In genomic region chr11:3773136-3773535, GRCm38 (mm10) we compare ENCODE assay signal across 15 mouse cellular contexts.
DNase-seq lines count a peak whose midpoint lies in the region; ATAC-seq and TF ChIP-seq lines count a peak whose summit lies in the region.
"Had no signal": no experiment of that assay in that cellular context is flagged by ENCODE, and none has a peak within 500 bp of the region (broad histone marks: within the 10 kb centered on the region; RNA-seq: fewer than 3 reads in every experiment).

No protein-coding gene starts in this region.

- no peaks in the 10 kb centered on the region for H3K36me3 ChIP-seq in hindbrain, embryonic 14.5 days (replicated peaks; ENCODE audit: control insufficient read depth, insufficient read depth)
- H3K36me3 ChIP-seq in neural tube, embryonic 13.5 days, result peaks cover 7% of the 10 kb centered on the region; the same call in 1 of the 2 replicates
- no peaks in the 10 kb centered on the region for H3K36me3 ChIP-seq in liver, embryonic 11.5 days (ENCODE audit: control insufficient read depth, insufficient read depth, low read length)
- H3K36me3 ChIP-seq: embryonic facial prominence, embryonic 13.5 days; stomach, embryonic 15.5 days had no signal

- no peak for ATAC-seq in hindbrain, embryonic 14.5 days (ENCODE audit: low FRiP score)
- ATAC-seq in neural tube, embryonic 13.5 days (ENCODE audit: low read depth), result peak; percentile 15; the same call in 1 of the 2 replicates
- no peak for ATAC-seq in megakaryocyte-erythroid progenitor cell, adult 5-6 weeks (replicated peaks; ENCODE audit: low FRiP score, low TSS enrichment, poor library complexity, severe bottlenecking)
- ATAC-seq in liver, embryonic 11.5 days (replicated peaks; ENCODE audit: low FRiP score), result no peak

- peak overlapping the region; percentile 68 for H3K4me3 ChIP-seq in left cerebral cortex, adult 2 months
- peak overlapping the region; percentile 54 for H3K4me3 ChIP-seq in hindbrain, embryonic 14.5 days (replicated peaks; ENCODE audit: low read length)
- peak overlapping the region; percentile 44 for H3K4me3 ChIP-seq in neural tube, embryonic 13.5 days
- no peak overlapping the region for H3K4me3 ChIP-seq in liver, embryonic 11.5 days (ENCODE audit: low read depth, low read length)
- H3K4me3 ChIP-seq: embryonic facial prominence, embryonic 13.5 days; stomach, embryonic 15.5 days had no signal

- TF ChIP-seq CTCF in left cerebral cortex, adult 2 months (IDR thresholded peaks at IDR 0.05), result no peak

- intact Hi-C loops in left cerebral cortex, adult 2 months (cut with DNase I), result loop anchor here (2.0 kb wide), 1 partner anchor 18 kb away; no protein-coding TSS in a partner anchor

- no peaks in the 10 kb centered on the region; the same call in 1 of the 2 replicates for H3K27me3 ChIP-seq in hindbrain, embryonic 14.5 days (ENCODE audit: control insufficient read depth, insufficient read depth, low read length)
- peaks cover 52% of the 10 kb centered on the region for H3K27me3 ChIP-seq in neural tube, embryonic 13.5 days
- peaks cover 31% of the 10 kb centered on the region for H3K27me3 ChIP-seq in liver, embryonic 11.5 days (replicated peaks; ENCODE audit: control insufficient read depth, insufficient read depth, low read length)

- H3K4me2 ChIP-seq in hindbrain, embryonic 14.5 days (replicated peaks), result peak overlapping the region; percentile 82
- H3K4me2 ChIP-seq in neural tube, embryonic 13.5 days, result peak overlapping the region; percentile 63
- H3K4me2 ChIP-seq in liver, embryonic 11.5 days, result no peak overlapping the region
- H3K4me2 ChIP-seq: embryonic facial prominence, embryonic 13.5 days; lung, embryonic 14.5 days; stomach, embryonic 15.5 days had no signal

- H3K9me3 ChIP-seq in hindbrain, embryonic 14.5 days (ENCODE audit: control insufficient read depth, low read length), result no peaks in the 10 kb centered on the region
- no peaks in the 10 kb centered on the region for H3K9me3 ChIP-seq in neural tube, embryonic 13.5 days
- no peaks in the 10 kb centered on the region for H3K9me3 ChIP-seq in liver, embryonic 11.5 days (ENCODE audit: control insufficient read depth, low read length)
- H3K9me3 ChIP-seq: embryonic facial prominence, embryonic 13.5 days; stomach, embryonic 15.5 days had no signal

- no peak for DNase-seq in left cerebral cortex, adult 2 months (ENCODE audit: extremely low spot score in 1 of 2, low spot score in 2 of 2)
- no peak for DNase-seq in left cerebral cortex, adult 8-10 months (ENCODE audit: low spot score in 2 of 2)
- peak; percentile 55 to 58 for DNase-seq in cerebellum, postnatal 10 days
- no peak for DNase-seq in hindbrain, embryonic 14.5 days (ENCODE audit: low spot score)
- DNase-seq in ovary, adult 18-20 months (ENCODE audit: low spot score), result no peak
- DNase-seq in liver, embryonic 11.5 days (ENCODE audit: low spot score), result no peak
- DNase-seq: adrenal gland, postnatal 25 days; kidney, adult 9 months; liver; lung, embryonic 14.5 days; thymus, postnatal 14 days had no signal

- peak overlapping the region; percentile 83 for H3K9ac ChIP-seq in hindbrain, embryonic 14.5 days
- H3K9ac ChIP-seq in neural tube, embryonic 13.5 days, result peak overlapping the region; percentile 84
- H3K9ac ChIP-seq in liver, embryonic 11.5 days (ENCODE audit: low read depth, low read length), result no peak overlapping the region
- H3K9ac ChIP-seq: embryonic facial prominence, embryonic 13.5 days; lung, embryonic 14.5 days; stomach, embryonic 15.5 days had no signal

- 76% methylated on average over 8 of the region's 8 CpGs for WGBS in hindbrain, embryonic 14.5 days
- WGBS in neural tube, embryonic 13.5 days, result 79% methylated on average over 8 of the region's 8 CpGs
- 71% methylated on average over 8 of the region's 8 CpGs for WGBS in liver, embryonic 11.5 days

- H3K27ac ChIP-seq in left cerebral cortex, adult 2 months, result peak overlapping the region; percentile 90
- 0 out of 2 replicates have a peak overlapping the region, but pooled peaks have one; percentile 78 for H3K27ac ChIP-seq in hindbrain, embryonic 14.5 days
- no peak overlapping the region; the same call in 1 of the 2 replicates for H3K27ac ChIP-seq in neural tube, embryonic 13.5 days (replicated peaks)
- H3K27ac ChIP-seq in liver, embryonic 11.5 days (ENCODE audit: low read depth, low read length), result no peak overlapping the region
- H3K27ac ChIP-seq: embryonic facial prominence, embryonic 13.5 days; stomach, embryonic 15.5 days had no signal

- peaks cover 12% of the 10 kb centered on the region for H3K4me1 ChIP-seq in hindbrain, embryonic 14.5 days (replicated peaks; ENCODE audit: control insufficient read depth, insufficient read depth, low read length)
- peaks cover 26% of the 10 kb centered on the region for H3K4me1 ChIP-seq in neural tube, embryonic 13.5 days (replicated peaks)
- 0 out of 2 replicates have a peak, but pooled peaks cover 6% of the 10 kb centered on the region for H3K4me1 ChIP-seq in liver, embryonic 11.5 days (replicated peaks; ENCODE audit: control insufficient read depth, insufficient read depth, low read length)

Comparison
In these comparisons a context has a peak if more than half of its experiments do, and no peak if none do; other contexts are left out.
1. DNase-seq: peak in cerebellum, postnatal 10 days (2 of 2); none in left cerebral cortex, adult 2 months (0 of 2), left cerebral cortex, adult 8-10 months (0 of 2), hindbrain, embryonic 14.5 days (single experiment), ovary, adult 18-20 months (single experiment) and liver, embryonic 11.5 days (single experiment).
2. H3K27ac ChIP-seq: peak in left cerebral cortex, adult 2 months (single experiment) and hindbrain, embryonic 14.5 days (single experiment); none in neural tube, embryonic 13.5 days (single experiment) and liver, embryonic 11.5 days (single experiment).